Mouse (Mus musculus) inflammation-experienced regulatory T-cells (primary cell): ENCODE measurements around the gene Ankrd10. TPM values are rescaled to one million over a fixed set of nuclear protein-coding genes. Genes with fewer than 3 reads are reported as not detected.

Experiments
- polyA plus RNA-seq, 2 experiments: library from polyadenylated mRNA; unstranded; fragments of 100-300 nt; shearing (Covaris generic); gene quantifications; one replicate each; pipeline ENCODE4 v1.2.1; 2017

The Ankrd10 gene
- 100 to 1,000 TPM; 103 to 126 TPM for polyA plus RNA-seq

GRCm38 (mm10) chr8:11635611-11636081 lies at the start of gene Ankrd10:
Gene Ankrd10, minus strand, starts transcription at chr8:11635757.

Other genes starting within 250 kb of the Ankrd10 start
- 10 to 100 TPM in 1 of 2 experiments, 1 to 10 TPM in 1; 8.4 to 17.0 TPM for gene Rab20, start 157.0 kb downstream of the Ankrd10 start, polyA plus RNA-seq
- gene Naxd, start 138.3 kb downstream of the Ankrd10 start, polyA plus RNA-seq, result 10 to 100 TPM; 52.1 to 64.5 TPM
- gene Cars2, start 85.0 kb downstream of the Ankrd10 start, polyA plus RNA-seq, result 10 to 100 TPM; 34.4 to 44.0 TPM
- gene Ing1, start 80.2 kb downstream of the Ankrd10 start, polyA plus RNA-seq, result 100 to 1,000 TPM in 1 of 2 experiments, 10 to 100 TPM in 1; 81.1 to 112 TPM
- gene 1700016D06Rik, start 65.3 kb upstream of the Ankrd10 start, polyA plus RNA-seq, result under 1 TPM; 0.20 to 0.82 TPM
- 10 to 100 TPM; 14.7 to 15.1 TPM for gene Arhgef7, start 92.0 kb upstream of the Ankrd10 start, polyA plus RNA-seq
- gene Tex29, start 204.7 kb upstream of the Ankrd10 start, polyA plus RNA-seq, result 1 to 10 TPM in 1 of 2 experiments, not detected in 1; 1.1 TPM